Mouse (Mus musculus): ENCODE results near the gene Hmcn1.
A peak's percentile ranks its signal among the peaks of the same experiment; 100 is the strongest.

Gene Hmcn1

DNA sequence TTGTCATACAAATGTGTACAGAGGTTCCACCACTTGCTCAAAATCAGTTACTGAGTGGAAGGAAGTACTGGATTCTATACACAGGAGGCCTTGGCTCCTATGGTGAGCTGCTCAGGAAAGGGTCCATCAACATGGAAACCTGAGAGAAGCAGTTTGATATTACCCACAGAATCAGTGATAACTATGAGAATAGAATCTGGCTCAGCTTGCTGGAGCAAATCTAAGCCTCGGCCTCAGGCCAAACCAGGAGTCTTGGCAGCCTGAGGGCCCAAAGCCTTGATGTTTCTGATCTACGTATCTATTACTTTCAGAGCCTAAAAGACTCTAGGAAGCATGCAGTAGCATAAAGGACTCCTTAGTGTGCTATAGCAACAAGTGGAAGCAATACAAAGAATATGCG, 220.3 kb downstream of the Hmcn1 start:
- DNase-seq: no peak

GRCm38 (mm10) chr1:150770948-150771521, 222.2 kb downstream of the Hmcn1 start:
- DNase-seq: no peak

- DNase-seq: no peak
Observed at GRCm38 (mm10) chr1:150769836-150770235, 223.4 kb downstream of the Hmcn1 start.

DNA sequence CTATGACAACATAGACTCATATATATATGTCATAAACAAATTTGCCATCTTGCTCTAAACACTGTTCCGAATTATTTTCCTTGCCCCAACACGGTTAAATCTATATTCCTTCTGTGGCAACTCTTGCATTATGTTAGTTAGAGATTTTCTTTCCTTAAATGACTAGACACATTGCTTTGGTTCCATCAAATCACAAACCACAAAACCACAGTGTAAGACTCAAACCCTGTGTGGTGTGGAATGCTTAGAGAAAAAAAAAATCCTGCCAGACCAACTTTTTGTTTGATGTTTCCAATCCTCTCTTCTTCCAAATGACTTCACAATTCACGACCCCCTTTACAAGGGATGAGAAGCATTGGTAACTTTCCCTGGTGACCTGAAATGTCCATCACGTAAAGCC, 231.6 kb downstream of the Hmcn1 start:
- no peak for DNase-seq

GRCm38 (mm10) chr1:150760801-150761331, 232.4 kb downstream of the Hmcn1 start:
- DNase-seq: no peak

- peak; percentile 6 for DNase-seq
Observed at GRCm38 (mm10) chr1:150759476-150760079, 233.7 kb downstream of the Hmcn1 start.

- DNase-seq: no peak
Observed at GRCm38 (mm10) chr1:150753920-150754319, 239.3 kb downstream of the Hmcn1 start.

- no peak for DNase-seq
Observed at GRCm38 (mm10) chr1:150748783-150749182, 244.5 kb downstream of the Hmcn1 start.

DNA sequence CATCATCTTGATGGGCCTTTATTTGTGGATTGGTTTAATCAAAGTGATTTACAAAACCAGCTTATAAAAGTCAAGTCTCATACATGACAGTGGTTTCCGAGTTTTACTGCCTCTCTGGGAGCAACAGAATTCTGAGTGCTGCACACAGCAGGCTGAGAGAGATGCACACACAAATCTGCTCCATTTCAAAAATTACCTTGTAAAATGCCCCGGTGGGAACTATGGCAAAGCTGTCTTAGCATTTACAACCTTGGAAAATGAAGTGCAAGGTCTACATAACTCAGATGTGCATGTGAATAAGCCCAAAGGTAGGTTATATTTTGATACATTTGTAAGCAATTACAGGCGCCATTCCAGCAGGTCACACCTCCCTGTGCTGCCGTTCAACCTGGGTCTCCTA, 245.5 kb downstream of the Hmcn1 start:
- DNase-seq: no peak

- DNase-seq: no peak
Observed at GRCm38 (mm10) chr1:150743097-150743843, 250.0 kb downstream of the Hmcn1 start.

DNA sequence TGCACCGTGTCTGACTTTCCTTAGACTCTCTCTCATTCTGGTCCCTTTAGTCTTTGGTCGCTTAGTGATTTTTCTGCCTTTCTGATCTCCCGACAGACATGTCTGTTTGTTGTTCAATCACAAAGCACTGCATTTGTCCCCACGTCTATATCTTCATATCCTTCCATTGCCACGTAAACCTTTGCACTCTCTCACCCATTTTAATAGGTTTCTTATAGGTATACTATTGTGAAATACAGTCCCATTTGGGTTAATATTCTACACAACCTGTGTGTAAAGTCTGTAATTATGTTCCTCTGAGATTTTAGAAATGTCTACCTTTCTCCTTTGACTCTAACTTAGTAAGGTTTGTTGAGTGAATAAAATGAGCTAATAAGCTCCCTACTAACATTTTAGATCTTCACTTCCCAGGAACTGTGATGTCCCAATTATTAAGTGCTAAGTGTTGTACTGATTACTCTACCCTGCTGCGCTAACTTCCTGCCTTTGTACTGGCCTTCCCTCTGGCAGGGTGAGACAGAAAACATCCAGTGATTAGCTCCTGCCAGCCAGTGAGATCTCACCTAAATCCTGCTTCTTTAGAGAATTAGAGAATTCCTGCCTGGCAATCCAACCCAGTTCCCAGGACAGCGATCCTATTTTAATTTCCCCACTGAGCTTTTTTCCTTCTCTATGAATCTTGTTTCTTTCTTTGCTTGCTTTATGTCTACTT, 250.7 kb downstream of the Hmcn1 start:
- no peak for DNase-seq

DNA sequence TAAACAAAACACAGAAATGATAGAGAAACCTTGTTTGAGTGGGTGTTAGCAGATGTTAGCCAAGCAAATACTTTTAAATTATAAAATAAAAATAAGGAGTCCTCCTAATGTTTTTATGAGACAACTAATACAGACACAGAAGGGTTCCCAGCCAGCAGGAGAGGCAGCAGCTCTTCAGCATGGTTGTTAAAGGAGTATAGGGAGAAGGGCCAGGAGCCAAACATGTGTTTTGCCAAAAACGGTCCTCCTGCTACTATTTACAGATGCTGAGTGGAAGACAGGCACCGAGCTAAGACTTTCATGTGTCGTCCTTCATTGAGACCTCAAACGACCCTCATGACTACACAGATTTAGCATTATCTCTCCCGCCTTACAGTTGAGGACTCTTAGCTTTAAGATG, 281.8 kb downstream of the Hmcn1 start:
- DNase-seq: no peak

DNA sequence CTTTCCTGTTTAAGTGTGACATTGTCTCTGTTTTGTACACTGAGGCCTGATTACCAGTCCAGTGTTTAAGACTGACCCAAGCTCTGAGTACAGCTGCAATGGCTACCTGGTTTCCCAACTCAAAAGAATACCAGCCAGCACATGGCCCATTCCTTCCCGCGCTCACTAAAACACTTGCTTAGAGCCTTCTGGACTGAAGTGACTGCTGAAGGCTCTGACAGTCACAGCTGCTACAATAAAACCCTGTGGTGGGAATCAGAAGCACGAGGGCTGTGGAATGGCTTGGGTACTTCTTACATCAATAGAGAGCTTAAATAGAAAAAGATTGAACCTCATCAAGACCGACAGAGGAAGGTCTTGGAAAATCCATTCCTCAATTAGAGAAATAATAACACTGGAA, 286.7 kb downstream of the Hmcn1 start:
- no peak for DNase-seq

GRCm38 (mm10) chr1:150697749-150698148, 295.5 kb downstream of the Hmcn1 start:
- DNase-seq: no peak

GRCm38 (mm10) chr1:150682044-150682443, 311.2 kb downstream of the Hmcn1 start:
- DNase-seq: no peak

DNA sequence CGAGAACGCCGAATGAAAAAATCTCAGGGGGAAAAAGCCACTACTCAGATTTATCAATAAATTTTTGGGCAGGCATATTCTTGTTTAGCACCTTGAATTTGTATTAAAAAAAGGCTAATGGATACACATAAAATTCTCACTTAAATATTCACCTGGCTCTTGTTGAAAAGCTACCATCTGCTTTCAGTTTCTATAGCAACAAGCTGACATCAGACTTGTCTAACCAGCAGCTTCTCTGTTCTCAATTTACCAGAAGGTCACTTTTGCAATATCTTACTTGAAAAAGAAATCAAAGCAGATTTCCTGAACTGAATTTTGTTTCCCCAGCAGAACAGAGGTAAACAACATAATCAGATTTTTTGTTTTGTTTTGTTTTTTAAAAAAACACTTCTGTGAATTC, 311.8 kb downstream of the Hmcn1 start:
- no peak for DNase-seq

GRCm38 (mm10) chr1:150681006-150681405, 312.2 kb downstream of the Hmcn1 start:
- DNase-seq: peak; percentile 12

DNA sequence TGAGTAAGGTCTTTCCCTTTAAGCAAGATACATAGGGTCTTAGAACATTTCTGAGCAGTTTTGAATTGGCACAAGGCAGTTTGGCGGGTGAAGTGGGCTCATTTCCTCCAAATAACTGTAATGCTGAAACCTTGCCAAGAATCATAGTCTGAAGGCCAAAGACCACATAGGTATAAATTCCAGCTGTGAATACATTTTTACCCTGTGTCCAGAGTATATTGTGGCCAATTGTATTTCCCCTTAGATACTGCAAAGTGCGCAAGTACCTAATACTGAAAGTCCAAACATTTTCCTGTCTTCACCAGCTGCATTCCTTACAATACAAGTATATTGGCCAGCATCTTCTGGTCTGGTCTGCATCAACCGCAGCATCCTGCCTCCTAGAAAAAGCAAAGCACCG, 312.9 kb downstream of the Hmcn1 start:
- no peak for DNase-seq

- DNase-seq: no peak
Observed at GRCm38 (mm10) chr1:150645314-150645713, 347.9 kb downstream of the Hmcn1 start.

DNA sequence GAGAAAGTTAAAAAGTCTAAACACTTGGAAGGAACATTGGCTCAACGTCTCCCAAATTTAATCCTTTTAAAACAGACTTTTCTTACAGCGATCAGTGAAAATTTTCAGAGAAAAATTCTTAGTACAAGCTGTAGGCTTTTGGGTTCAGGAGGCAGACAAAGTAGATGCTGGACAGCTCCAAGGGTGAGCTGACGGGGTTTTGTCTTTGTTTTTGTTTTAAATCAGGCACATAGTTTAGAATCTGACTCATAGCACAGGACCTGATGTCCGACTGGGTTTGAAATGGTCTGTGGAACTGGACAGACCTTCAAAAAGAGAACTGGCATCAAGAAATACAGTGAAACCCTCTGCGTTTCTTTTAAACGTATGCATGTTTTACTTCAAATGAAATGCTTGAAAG, 353.7 kb downstream of the Hmcn1 start:
- no peak for DNase-seq

DNA sequence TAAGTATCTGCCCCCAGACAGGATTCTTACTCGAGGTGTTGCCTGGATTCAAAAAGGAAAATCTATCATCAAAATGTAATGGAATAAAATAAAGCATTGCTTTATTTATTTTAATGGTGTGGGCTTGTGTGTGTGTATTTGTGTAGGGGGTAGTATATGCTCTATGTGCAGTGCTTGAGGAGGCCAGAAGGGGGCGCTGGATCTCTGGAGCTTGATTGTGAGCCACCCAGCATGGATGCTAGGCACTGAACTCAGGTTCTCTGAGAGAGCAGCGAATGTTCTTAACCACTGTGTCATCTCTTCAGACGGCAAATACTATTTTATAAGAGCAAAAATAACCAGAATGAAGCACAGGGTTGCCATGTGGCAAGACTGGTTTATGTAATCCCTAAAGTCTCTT, 360.7 kb downstream of the Hmcn1 start:
- DNase-seq: no peak

GRCm38 (mm10) chr1:150631856-150632171, 361.4 kb downstream of the Hmcn1 start:
- no peak for DNase-seq

- no peak for DNase-seq
Observed at GRCm38 (mm10) chr1:150631035-150631855, 362.0 kb downstream of the Hmcn1 start.
